Mouse (Mus musculus) erythroblast, embryonic 14.5 days (primary cell): Measurements from ENCODE around the gene Ddi2.

ENCODE experiments used
- GATA1 ChIP-seq: IDR thresholded peaks from 2 replicates; pipeline ENCODE4 v1.6.1; 2012; ENCODE audit warnings: low read length, inconsistent platforms, mixed read lengths
- TAL1 ChIP-seq: IDR thresholded peaks from 3 replicates; pipeline ENCODE4 v1.6.1; 2012; ENCODE audit warnings: low read length, inconsistent platforms, mixed read lengths

DNA sequence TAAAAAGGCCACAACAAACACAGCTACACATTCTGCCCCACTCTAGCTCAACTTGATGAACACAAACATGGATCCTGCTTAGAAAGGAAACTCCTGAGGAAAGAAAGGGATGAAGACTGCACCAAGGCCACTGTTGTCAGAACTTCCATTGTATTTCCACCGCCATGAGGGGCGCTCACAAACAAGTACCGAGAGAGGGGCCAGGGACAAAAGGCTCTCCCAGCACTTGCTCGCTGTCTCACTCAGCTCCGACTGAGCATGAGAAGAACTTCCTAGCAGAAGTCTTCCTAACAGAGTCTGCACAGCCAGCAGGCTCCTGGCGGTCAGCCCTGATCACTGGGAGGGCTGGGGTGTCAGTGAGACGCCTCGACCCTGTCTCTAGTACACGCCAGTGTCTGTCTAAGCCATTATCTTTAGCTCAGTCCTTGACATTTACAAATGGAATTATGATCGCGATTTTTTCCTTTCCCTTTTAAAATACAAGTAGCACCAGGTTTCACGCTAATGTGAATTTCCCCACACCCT, 40.5 kb downstream of the Ddi2 start:
- TF ChIP-seq TAL1 (no peak), GATA1 (no peak)
